Mouse (Mus musculus): ENCODE measurements around the gene Nid1.
"Not testable (repeated sequence)": the region's sequence is repeated elsewhere in the genome, so short reads cannot be mapped to it uniquely, and the experiment has no call there.

The Nid1 gene

DNA sequence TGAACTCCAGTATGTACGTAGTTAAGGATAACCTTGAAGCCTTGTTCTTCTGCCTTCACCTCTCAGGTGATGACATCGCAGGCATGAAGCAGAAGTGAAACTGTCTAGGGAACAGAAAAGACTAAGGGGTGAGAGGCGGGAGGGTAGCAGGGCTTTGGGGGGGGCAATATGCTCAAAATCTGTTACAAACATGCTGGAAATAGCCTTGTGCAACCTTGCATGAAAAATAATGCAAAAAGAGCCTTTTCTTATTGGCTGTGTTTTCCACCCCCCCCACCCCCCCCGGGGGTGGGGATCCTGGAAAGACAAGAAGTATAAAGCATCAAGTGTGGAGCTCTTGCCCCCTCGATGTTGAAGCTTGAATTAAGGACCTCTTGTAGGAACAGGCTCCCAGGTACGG, 16.0 kb downstream of the Nid1 start:
- DNase-seq (ENCODE audit: low read depth, low spot score), result not testable (repeated sequence)

DNA sequence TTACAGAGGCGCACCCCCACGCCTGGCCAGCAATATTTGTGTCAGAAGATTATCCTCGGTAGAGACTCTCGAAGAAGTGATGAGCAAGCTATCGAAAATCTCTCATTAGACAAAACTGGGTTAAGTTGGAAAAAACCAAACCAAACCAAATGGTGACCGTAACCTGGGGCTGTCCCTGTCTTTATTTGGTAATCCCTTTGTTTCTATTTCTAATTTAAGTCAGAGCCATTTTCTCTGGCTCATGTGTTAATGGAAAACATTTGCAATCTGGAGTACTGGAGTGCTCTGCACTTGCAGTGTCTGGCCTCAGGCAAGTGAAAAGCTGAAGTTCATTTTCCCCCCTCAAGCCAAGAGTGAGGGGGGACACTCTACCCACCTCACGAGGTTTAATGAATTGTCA, 16.9 kb downstream of the Nid1 start:
- not testable (repeated sequence) for DNase-seq (ENCODE audit: low read depth, low spot score)

DNA sequence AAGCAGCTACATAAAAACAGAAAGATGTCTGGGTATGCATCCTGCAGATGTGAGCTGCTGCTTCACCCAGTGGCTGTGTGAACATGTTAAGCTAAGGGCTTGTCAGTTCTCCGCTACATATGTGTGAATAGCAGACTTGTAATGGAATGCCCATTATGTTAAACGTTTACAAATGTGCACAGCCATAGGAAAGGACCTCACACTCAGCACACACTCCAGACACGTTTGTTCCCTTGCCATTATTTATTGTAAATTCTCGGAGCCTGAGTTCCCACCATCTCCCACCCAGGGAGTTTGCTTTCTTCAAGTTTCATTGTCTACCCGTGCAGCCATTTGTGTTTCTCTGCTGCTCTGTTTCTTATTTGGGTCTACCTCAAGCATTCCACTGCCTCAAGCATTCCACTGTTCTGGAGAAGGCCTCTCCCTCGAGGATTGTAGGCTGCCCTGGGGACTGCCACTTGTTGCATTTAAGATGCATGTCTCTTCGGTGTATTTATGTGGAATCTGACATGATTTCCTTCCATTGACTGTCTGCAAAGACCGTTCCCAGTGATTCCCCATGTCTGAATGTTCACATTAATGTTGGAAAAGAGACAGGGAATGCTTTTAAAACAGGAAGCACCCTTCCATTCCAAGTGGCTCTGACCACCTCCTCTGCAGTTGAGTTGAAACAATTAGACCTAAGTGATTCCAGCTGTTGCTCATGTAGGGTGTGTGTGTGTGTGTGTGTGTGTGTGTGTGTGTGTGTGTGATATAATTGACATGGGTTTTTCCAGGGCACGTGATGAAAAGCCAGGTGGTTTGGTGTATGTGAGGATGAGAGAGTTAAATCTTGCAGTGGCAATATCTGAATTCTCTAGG, 18.5 kb downstream of the Nid1 start:
- not testable (repeated sequence) for DNase-seq (ENCODE audit: low read depth, low spot score)

DNA sequence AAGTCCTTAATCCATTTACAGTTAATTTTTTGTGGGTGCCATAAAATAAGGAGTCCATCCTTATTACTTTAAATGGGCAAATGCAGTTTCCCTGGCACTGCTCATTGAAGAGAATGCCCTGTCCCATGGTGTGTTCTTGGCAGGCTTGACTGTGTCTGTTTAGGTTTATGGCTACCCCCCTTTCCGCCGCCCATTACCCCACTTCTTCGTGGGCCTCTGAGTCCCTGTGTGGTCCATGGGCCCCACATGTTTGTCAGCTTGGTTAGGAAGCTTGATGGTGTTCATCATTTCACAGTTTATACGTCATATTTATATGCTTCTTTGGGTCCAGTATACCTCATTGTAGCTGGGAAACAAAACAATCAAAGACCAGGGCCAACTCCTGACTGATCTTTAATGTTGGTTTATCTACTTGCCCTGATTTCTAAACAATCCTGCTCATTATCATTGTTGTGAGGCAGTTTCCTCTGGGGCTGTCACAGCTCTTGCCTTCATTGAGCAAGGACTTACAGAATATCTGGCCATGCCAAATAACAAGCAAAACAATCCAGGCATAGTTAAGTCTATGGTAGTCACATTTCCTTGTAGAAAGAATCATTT, 20.9 kb downstream of the Nid1 start:
- no peak for DNase-seq (ENCODE audit: low read depth, low spot score)

DNA sequence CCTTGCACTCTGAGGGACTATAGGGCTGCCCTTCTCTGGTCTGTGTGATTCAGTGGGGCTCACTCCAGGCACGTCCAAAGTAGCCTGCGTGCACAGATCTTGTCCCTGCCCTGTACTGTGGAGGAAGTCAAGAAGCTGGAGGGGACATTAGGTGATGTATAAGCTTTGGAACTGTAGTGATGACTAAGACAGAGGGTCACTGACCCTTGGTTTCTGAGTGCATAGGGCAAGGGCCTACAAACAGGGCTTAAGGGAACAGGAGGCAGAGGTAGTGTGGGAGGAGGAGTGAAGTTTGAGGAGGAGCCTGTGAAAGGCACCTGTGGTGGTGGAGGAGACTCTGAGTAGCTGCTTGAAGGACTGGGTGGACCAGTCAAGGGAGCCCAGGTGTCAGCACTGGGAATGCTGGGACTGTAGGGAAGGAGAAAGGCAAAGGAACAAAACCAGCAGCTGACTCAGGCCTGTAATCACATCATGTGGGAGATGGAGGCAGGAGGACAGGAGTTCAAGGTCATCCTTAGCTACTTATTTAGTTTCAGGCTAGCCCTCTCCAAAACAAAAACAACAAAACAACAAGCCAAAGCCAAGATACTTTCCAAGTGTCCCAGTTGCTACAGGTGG, 23.3 kb downstream of the Nid1 start:
- no peak for DNase-seq (ENCODE audit: low read depth, low spot score)

DNA sequence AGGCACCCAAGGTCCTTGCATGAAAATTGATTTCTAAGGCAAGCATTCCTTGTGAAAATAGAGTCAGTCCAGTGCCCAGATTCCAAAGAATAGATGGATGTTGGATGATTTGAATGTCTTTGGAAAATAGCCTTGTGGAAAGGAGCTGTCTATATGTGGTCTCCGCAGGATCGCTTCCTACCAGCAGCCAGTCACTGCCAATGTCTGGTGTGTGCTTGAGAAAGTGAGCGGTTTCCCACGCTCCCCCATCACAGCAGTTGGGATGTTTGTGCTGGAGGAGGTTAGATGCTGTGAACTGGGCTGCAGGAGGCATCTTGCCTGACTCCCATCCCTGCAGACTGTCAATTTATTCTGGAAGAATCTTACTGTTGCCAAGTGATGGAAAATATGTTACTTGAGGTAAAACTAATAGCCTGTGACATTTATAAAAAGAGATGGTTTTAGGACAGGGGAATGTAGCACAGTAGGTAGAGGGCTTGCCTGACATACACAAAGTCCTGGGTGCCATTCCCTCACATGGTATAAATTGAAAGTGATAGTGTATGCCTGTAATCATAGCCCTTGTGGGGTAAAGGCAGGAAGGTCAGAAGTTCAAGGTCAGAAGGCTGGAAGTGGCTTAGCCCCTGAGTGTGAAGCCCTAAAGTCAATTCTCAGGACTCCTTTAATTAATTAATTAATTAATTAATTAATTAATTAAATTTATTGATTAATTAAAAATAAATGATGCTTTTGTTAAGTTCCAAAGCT, 24.3 kb downstream of the Nid1 start:
- DNase-seq (ENCODE audit: low read depth, low spot score), result peak; percentile 10

DNA sequence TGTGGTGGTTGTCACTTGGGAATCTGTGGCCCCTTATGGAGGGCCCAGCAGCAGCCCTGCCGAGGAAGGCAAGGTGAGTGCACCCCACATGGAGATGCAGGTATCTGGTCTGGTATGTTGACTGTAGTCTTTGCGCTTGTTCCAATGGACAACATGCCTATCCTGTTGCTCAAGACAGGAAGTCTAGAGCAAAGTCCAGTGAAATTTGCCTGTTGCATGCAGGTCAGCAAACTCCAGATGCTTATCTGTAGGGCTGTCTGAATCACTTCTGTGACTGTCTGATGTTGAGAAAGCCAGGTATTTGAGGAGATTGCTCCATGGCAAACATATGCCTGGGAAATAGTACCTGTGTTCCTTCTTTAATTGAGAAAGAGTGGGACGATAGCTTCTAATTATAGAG, 26.6 kb downstream of the Nid1 start:
- DNase-seq (ENCODE audit: low read depth, low spot score), result no peak

DNA sequence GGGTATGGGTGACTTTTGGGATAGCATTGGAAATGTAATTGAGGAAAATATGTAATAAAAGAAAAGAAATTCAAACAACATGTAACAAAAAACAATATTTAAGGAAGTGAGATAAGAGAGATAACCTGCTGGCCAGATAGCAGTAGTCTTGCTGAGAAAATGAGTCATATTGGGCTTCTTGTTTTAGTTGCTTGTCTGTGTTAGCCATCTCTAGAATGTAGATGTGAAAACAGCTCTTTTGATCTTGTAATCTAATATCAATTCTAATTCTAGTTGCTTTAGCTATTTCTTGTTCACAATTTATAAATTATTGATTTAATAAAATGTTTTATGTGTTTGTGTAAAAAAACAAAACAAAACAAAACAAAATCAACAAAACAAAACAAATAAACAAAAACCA, 29.9 kb downstream of the Nid1 start:
- DNase-seq (ENCODE audit: low read depth, low spot score), result not testable (repeated sequence)

DNA sequence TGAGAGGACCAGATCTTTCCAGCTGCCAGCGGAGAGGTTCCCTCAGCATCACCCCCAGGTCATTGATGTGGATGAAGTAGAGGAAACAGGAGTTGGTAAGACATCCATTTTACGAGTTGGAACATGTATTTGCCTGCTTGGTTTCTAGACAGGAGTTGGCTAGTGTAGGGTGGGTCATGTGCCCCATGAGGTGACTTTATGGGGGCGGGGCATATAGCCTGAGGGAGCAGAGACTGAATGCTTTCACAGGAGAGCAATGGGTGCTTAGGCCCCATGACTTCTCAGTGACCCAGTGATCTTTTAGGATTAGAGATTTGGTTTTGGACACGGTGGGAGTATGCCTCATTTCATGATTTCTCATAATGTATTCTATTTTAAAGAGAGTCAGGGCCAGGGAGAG, 31.2 kb downstream of the Nid1 start:
- no peak for DNase-seq (ENCODE audit: low read depth, low spot score)

DNA sequence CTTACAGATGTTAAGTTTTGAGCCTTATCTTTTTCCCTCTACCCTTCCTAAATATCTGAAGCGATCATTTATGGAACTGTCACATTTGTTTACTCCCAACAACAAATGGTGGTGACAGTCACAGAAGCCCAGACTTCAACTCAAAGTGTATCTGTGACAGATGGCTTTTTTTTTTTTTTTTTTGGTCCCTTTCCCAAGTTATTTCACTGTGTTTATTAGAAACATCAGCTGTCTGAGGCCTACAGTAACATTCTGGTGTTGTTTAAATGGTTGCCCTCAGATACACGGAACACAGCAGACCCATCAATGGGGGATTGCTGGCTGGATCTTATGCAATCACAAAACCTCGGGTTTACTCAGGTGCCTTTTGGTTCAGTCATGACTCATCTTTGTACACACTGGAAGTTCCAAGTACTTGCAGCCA, 34.0 kb downstream of the Nid1 start:
- DNase-seq (ENCODE audit: low read depth, low spot score), result peak; percentile 25

DNA sequence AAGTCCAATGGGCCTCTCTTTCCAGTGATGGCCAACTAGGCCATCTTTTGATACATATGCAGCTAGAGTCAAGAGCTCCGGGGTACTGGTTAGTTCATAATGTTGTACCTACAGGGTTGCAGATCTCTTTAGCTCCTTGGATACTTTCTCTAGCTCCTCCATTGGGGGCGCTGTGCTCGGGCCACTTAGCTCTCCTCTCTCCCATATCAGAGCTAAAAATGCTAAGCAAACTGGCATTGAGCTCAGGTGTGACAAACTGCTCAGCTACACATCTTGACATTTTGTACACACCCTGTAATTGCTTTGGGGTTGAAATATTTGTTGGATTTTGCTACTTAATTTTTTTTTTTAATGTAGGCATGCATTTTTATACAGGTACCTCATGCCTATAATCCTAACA, 37.1 kb downstream of the Nid1 start:
- DNase-seq (ENCODE audit: low read depth, low spot score), result not testable (repeated sequence)

DNA sequence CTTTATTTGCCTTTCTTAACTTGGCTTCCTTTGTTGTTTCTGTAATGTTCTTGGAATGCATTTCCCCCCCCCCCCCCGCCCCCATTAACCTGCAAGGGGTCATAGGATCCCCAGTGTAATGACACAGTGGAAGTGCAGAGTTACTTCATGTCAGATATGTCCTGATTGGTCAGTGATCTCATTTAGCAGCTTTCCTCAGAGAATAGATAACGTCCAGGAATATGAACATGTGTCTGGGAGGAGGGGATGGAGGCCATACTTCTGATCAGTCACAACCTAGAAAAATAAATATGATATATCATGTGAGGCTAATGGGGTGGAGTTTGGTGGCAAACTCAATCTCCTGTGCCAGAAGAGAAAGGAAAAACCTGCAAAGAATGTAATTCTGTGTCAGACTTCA, 37.6 kb downstream of the Nid1 start:
- no peak for DNase-seq (ENCODE audit: low read depth, low spot score)

DNA sequence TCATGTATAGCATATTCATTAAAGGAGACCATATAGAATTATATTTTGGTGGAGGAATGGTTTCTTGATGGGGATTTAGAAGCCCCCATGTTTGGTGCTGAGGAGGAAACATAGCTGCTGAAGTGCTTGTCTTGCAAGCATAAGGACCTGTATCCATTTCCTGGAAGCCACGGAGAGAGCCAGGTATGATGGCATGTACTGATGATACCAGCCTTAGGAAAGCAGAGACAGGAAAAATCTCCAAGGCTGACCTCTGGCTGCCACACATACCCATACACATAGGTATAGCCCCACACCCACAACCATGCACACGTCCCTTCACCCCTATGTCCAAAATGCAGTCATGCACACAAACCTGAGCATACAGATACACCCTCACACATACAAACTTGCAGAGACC, 39.2 kb downstream of the Nid1 start:
- no peak for DNase-seq (ENCODE audit: low read depth, low spot score)

DNA sequence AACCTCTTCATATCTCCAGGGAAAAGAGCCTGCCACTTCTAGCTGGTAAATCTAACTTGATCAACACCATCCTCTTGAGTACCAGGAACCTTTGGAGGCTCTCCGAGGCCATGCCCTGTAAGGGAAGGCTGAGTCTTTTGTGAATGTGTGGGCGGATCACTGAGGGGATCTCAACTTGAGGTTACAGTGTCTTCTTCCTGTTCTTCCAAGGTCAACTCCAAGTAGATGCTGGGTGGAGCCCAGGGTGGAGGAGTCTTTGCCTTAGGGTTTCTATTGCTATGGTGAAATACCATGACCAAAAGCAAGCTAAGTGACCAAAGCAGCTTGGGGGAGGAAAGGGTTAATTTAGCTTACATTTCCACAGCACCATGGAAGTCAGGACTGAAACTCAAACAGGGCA, 39.7 kb downstream of the Nid1 start:
- DNase-seq (ENCODE audit: low read depth, low spot score), result no peak

DNA sequence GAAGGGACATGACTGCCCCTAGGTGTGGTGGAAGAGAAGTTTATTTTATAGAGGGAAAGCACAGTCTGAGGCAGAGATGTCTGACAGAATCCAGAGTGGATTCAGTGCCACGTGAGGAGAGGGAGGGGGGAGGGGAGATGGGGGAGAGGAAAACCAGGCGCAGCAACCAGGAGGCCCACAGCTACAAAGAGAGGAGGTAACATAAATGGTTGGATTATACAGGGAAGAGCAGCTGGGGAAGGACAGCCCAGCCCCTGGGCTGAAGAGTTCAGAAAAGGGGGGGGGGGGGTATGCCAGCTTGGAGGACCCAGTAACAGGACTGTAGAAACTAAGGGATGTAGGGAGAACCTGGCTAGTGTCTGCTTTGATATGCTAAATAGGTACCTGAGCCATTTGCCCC, 42.6 kb downstream of the Nid1 start:
- DNase-seq (ENCODE audit: low read depth, low spot score), result no peak

DNA sequence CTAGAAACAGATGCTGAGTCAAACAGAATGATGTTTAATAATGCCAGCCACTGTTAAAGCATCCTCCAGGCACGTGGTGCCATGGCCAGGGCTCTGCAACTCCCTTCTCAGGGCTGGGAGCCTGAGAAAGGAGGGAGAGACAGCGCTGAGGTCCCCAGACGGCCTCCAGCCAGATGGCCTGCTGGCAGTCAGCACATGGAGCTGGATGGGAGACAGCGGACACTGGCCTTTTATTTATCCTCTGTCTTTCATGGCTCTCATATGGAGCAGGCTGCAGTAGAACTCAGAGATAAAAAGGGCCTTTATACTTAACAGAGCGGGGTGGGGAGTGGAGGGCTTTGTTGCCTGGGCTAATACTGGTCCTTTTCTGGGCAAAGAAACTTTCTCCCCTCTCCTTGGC, 43.7 kb downstream of the Nid1 start:
- peak; percentile 92 for DNase-seq (ENCODE audit: low read depth, low spot score)

DNA sequence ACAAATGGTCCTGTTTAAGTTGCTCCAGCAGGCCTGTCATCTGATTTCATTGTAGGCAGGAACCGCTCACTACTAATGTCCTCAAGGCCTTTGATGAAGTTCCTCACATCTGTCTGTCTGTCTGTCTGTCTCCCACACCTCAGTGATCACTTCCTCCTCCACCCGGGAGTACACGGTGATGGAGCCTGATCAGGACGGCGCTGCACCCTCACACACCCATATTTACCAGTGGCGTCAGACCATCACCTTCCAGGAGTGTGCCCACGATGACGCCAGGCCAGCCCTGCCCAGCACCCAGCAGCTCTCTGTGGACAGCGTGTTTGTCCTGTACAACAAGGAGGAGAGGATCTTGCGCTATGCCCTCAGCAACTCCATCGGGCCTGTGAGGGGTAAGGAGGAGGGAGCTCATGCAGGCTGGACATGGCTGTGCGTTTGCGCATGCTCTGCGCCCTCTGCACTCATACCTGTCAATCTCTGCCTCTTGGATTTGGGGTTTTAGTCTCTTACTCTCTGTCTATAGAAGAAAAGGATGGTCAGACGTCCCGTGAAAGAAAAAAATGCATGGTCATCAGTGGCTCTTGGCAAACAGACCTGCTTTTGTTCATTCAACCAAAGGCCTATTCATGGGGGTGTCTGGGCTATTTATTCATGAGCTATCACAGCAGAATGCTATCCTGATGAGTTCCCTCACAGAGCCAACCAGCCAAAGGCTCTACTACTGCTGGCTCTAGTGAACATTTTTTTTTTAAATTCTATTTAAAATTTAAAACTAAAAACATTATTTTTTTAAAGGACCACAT, 44.7 kb downstream of the Nid1 start:
- DNase-seq (ENCODE audit: low read depth, low spot score), result peak; percentile 82

DNA sequence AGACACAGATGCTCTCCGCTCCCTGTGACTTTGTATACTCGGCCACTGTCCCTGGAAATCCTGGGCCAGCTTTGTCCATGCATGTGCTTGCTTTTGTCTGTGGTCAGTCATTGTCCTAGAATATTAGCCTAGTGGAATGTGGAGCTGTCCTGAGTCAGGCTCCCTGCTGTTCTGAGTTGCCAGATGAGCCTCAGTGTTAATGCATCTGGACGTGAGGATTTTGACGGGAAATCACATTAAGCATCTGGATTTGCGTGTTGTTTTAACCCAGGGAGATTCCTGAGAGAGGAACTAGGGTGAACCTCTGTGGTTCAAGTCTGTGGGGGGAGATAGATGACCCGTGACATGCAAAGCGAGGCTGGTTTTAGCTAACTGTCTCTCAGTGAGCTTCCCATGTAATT, 47.0 kb downstream of the Nid1 start:
- no peak for DNase-seq (ENCODE audit: low read depth, low spot score)

DNA sequence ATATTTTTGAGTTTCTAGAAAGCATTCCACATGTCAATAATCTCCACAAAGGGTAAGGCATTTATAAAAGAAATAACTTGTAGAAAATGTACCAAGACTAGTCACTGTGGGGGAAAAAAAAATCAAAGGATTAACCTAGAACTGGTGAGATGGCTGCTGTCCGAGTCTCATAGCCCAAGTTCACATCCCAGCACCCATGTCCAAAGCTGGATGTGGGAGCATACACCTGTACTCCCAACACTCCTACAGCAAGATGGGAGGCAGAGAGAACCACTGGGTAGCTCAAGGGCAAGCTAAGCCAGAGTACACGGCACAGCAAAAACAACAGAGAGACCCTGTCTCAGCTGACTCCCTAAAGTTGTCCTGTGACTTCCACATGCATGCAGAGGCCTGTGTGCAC, 47.5 kb downstream of the Nid1 start:
- DNase-seq (ENCODE audit: low read depth, low spot score), result no peak

DNA sequence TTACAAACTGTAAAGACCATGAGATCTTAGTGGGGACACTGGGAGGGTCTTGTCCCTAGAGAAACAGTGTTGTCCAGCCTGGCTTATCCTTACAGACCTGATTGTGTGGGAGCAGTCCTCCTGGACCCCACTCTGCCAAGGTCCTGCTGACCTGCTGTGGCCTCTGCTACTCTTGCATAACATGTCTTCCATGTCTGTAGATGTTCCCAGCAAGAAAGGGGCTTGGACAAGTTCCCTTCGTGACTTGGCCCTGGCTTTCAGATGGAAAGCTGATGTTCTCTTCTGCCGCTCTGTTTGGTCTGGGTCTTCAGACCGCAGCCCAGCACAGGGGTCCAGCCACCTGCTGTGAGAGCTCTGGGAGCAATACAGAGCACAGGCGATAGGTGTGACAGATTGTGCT, 48.3 kb downstream of the Nid1 start:
- DNase-seq (ENCODE audit: low read depth, low spot score), result no peak

DNA sequence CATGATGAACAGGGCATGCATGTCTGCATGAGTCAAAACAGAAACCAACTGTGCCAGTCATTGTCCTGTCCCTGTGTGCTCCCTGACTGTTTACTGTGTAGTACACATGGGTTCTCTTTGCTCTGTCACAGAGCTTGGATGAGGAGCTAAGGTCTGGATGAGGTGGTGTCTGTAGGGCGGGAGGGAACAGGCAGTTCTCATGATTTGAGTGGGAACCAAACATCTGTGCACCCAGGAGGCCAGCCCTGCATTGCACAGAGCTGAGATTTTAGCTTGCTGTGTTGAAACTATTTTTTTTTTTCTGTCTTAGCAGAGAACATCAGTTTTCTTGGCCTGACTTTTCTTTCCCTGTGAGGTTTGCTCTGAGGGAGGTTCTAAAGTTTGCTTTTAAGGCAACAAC, 50.5 kb downstream of the Nid1 start:
- peak; percentile 47 for DNase-seq (ENCODE audit: low read depth, low spot score)

All from brain, adult 2 months (tissue).